Mouse (Mus musculus) kidney, postnatal 0 days (tissue): ENCODE measurements around the gene Nln. TPM values are rescaled to one million over a fixed set of nuclear protein-coding genes. Genes with fewer than 3 reads are reported as not detected.
A peak's percentile ranks its signal among the peaks of the same experiment; 100 is the strongest.

Experiments
- ATAC-seq: fragments of 200-750 bp; cut with Nextera tagmentation; replicated peaks from 2 replicates; pipeline ENCODE4 v1.8.0; 2017; ENCODE audit warnings: low read depth, moderate number of reproducible peaks, moderate TSS enrichment, moderate library complexity; ENCODE audit not compliant: low FRiP score
- DNase-seq: peaks from one replicate; pipeline ENCODE4 v3.0.0-alpha.2; 2016; ENCODE audit warnings: low spot score
- H3K27ac ChIP-seq: fragments of 300-500 bp; sonication (generic); 2 replicates; pipeline ENCODE4 v1.5.1; 2014; ENCODE audit warnings: mild to moderate bottlenecking
- H3K27me3 ChIP-seq: fragments of 300-500 bp; sonication (generic); 2 replicates; pipeline ENCODE4 v1.6.1; 2014; ENCODE audit warnings: low read length, mixed read lengths; ENCODE audit not compliant: insufficient read depth
- H3K36me3 ChIP-seq: fragments of 300-500 bp; sonication (generic); 2 replicates; pipeline ENCODE4 v1.6.1; 2014; ENCODE audit warnings: low read length, mixed read lengths; ENCODE audit not compliant: insufficient read depth
- H3K4me1 ChIP-seq: fragments of 300-500 bp; sonication (generic); replicated peaks from 2 replicates; pipeline ENCODE4 v1.6.1; 2014; ENCODE audit warnings: antibody characterized with exemption, low read length, mixed read lengths; ENCODE audit not compliant: insufficient read depth
- H3K4me2 ChIP-seq: fragments of 300-500 bp; sonication (generic); 2 replicates; pipeline ENCODE4 v1.6.1; 2014; ENCODE audit warnings: mild to moderate bottlenecking, low read length, moderate library complexity, mixed read lengths
- H3K4me3 ChIP-seq: fragments of 300-500 bp; sonication (generic); replicated peaks from 2 replicates; pipeline ENCODE4 v1.5.1; 2014; ENCODE audit warnings: low read depth, low read length
- H3K9ac ChIP-seq: fragments of 300-500 bp; sonication (generic); 2 replicates; pipeline ENCODE4 v1.6.1; 2014; ENCODE audit warnings: low read depth, low read length
- H3K9me3 ChIP-seq: fragments of 300-500 bp; sonication (generic); replicated peaks from 2 replicates; pipeline ENCODE4 v1.6.1; 2016; ENCODE audit warnings: low read length, inconsistent platforms, mixed read lengths
- CTCF ChIP-seq: IDR thresholded peaks from 2 replicates; pipeline ENCODE4 v1.5.1; 2016; ENCODE audit warnings: antibody characterized with exemption, low read depth, mild to moderate bottlenecking, moderate library complexity
- WGBS: fragments of 180-500 bp; shearing (Covaris S2); extraction: QIAGEN DNeasy Blood & Tissue Kit; methylation state at CpG from one replicate; pipeline ENCODE4 v1.1.7; 2014; 5-methylcytosine and 5-hydroxymethylcytosine counted together
- polyA plus RNA-seq: library from polyadenylated mRNA; unstranded; fragments of >200 nt; fragmentation: Nextera tagmentation; extraction: Ambion mirVana; gene quantifications from 2 replicates; pipeline ENCODE4 v1.2.1, GENCODE M21; 2015

The Nln gene
- polyA plus RNA-seq: 13.5 and 15.2 TPM in 2 replicates

- H3K4me2 ChIP-seq: peak within 1 kb of the TSS; percentile 95
- H3K9me3 ChIP-seq: no peaks in the 10 kb centered on the region
- H3K36me3 ChIP-seq: no peaks in the 10 kb centered on the region
- WGBS: under 1% methylated on average over 34 of the region's 44 CpGs
- H3K4me1 ChIP-seq: no peaks in the 10 kb centered on the region
- DNase-seq (peak; percentile 93), ATAC-seq (peak; percentile 98)
- H3K27me3 ChIP-seq: no peaks in the 10 kb centered on the region
- peak within 1 kb of the TSS; percentile 94 for H3K4me3 ChIP-seq
- H3K9ac ChIP-seq: peak within 1 kb of the TSS; percentile 70
- TF ChIP-seq CTCF: no peak
- peak within 1 kb of the TSS; percentile 71 for H3K27ac ChIP-seq
Measured at GRCm38 (mm10) chr13:104109288-104109815, at the start of gene Nln, which contains the start of gene Sgtb. TSS of gene Nln (minus strand) at chr13:104109614. TSS of gene Sgtb (plus strand) at chr13:104109741.

- no peak for TF ChIP-seq CTCF
- ATAC-seq (no peak), DNase-seq (no peak)
- Histone ChIP-seq H3K4me2 (no peak overlapping the region), H3K9me3 (no peaks in the 10 kb centered on the region), H3K27ac (no peak overlapping the region), H3K27me3 (no peaks in the 10 kb centered on the region), H3K4me1 (no peaks in the 10 kb centered on the region), H3K4me3 (no peak overlapping the region), H3K36me3 (peaks cover 21% of the 10 kb centered on the region; the same call in 1 of the 2 replicates), H3K9ac (no peak overlapping the region)
- WGBS: 66% methylated on average over 1 of the region's 1 CpGs
Measured at GRCm38 (mm10) chr13:104155686-104156085, 46.3 kb upstream of the Nln start.

- Histone ChIP-seq H3K36me3 (peaks cover 19% of the 10 kb centered on the region; the same call in 1 of the 2 replicates), H3K27me3 (no peaks in the 10 kb centered on the region), H3K4me1 (no peaks in the 10 kb centered on the region), H3K4me3 (no peak overlapping the region), H3K4me2 (no peak overlapping the region), H3K9ac (no peak overlapping the region), H3K9me3 (no peaks in the 10 kb centered on the region), H3K27ac (no peak overlapping the region)
- TF ChIP-seq CTCF: no peak
- ATAC-seq: no peak
- no peak for DNase-seq
- 87% methylated on average over 7 of the region's 7 CpGs for WGBS
Measured at GRCm38 (mm10) chr13:104155106-104155505, 45.7 kb upstream of the Nln start.

DNA sequence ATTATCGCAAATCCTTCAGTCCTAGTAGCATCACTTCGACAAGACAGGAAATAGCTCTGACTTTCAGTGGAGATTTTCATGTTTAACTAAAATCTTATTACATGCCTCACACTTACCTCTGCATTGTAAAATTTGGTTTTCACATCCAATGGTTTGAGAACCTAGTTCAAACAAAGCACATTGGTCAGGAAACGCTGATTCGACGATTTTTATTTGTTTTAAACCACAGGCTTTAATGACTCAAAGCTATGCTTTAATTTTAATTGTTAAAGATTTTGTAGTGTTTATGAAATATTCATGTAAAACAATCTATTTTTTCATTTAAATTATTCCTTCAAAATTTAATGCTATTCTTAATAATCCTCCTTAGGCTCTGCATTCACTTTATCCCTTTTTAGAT is 44.8 kb upstream of the Nln start:
- Histone ChIP-seq H3K9ac (no peak overlapping the region), H3K4me2 (no peak overlapping the region), H3K4me3 (no peak overlapping the region), H3K27ac (no peak overlapping the region), H3K27me3 (no peaks in the 10 kb centered on the region), H3K36me3 (peaks cover 23% of the 10 kb centered on the region), H3K9me3 (no peaks in the 10 kb centered on the region), H3K4me1 (no peaks in the 10 kb centered on the region)
- no peak for TF ChIP-seq CTCF
- WGBS: 91% methylated on average over 5 of the region's 5 CpGs
- ATAC-seq (no peak), DNase-seq (no peak)

DNA sequence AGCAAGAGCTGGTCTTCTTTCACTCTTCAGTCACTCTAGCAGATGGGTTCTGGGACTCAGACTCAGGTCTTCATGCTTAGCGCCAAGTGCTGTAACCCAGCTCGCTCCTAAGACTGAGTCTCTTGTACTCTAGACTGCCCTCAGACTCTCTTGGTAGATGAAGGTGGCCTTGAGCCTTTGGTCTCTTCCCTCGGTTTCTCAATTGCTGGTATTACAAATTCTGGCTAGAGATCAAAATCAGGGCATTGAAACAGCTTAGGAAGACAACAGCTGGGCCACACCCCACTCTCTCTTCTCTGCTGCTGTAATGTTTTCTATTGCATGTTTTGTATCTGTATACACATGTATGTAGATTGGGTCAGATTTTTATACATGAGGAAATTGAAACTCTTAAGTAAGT is 36.2 kb upstream of the Nln start:
- ATAC-seq (no peak), DNase-seq (no peak)
- Histone ChIP-seq H3K4me2 (no peak overlapping the region), H3K9me3 (no peaks in the 10 kb centered on the region), H3K27me3 (no peaks in the 10 kb centered on the region), H3K36me3 (peaks cover 38% of the 10 kb centered on the region; the same call in 1 of the 2 replicates), H3K27ac (no peak overlapping the region), H3K9ac (no peak overlapping the region), H3K4me3 (no peak overlapping the region), H3K4me1 (no peaks in the 10 kb centered on the region)
- TF ChIP-seq CTCF: no peak
- 92% methylated on average over 3 of the region's 3 CpGs for whole genome bisulfite sequencing

DNA sequence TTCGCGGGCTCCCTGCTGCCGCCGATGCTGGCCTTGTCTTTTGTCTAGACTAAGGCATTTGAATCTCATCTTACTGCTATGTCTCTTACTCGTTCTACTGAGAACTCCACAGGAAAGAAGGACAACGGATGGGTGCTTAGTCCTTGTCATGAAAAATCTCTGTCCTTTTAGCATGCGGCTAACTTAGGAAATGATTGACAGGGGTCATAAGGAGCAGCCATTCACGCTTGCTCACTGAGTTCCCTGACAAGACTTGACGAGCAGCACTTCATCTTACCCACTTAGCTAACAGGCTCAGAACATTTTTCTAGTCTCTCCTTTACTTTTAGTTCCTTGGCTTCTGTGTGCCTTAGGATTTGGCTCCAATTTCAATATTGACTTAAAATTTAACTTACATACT is 35.5 kb upstream of the Nln start:
- H3K9ac ChIP-seq: no peak overlapping the region
- H3K36me3 ChIP-seq: peaks cover 38% of the 10 kb centered on the region; the same call in 1 of the 2 replicates
- no peaks in the 10 kb centered on the region for H3K27me3 ChIP-seq
- ATAC-seq: no peak
- no peaks in the 10 kb centered on the region for H3K4me1 ChIP-seq
- no peak overlapping the region for H3K4me3 ChIP-seq
- WGBS: 83% methylated on average over 9 of the region's 9 CpGs
- TF ChIP-seq CTCF: no peak
- H3K27ac ChIP-seq: no peak overlapping the region
- DNase-seq: no peak
- no peak overlapping the region for H3K4me2 ChIP-seq
- H3K9me3 ChIP-seq: no peaks in the 10 kb centered on the region
